Mouse (Mus musculus) MEL (cell line): ENCODE measurements around the gene Nucks1. TPM values are rescaled to one million over a fixed set of nuclear protein-coding genes. Genes with fewer than 3 reads are reported as not detected.

Experiments used
- DNase-seq: peaks from one replicate; pipeline ENCODE4 v3.0.0; 2011; ENCODE audit warnings: low read depth, low spot score
- H3K27ac ChIP-seq: 2 replicates; pipeline ENCODE4 v1.5.1; 2012; ENCODE audit warnings: low read depth, mild to moderate bottlenecking, control low read depth, low read length, moderate library complexity; ENCODE audit not compliant: control insufficient read depth
- H3K27me3 ChIP-seq, 2 experiments: fragments of 150-350 bp in 1 of 2; sonication (generic) in 1 of 2; 2 replicates each; pipeline ENCODE4 v1.6.1; 2012; ENCODE audit warnings: low read length in 2 of 2, mild to moderate bottlenecking in 2 of 2, improper control_type of control experiment in 1 of 2, moderate library complexity in 1 of 2; ENCODE audit not compliant: insufficient read depth in 2 of 2, control insufficient read depth in 1 of 2
- H3K36me3 ChIP-seq, 2 experiments: 2 replicates each; pipeline ENCODE4 v1.6.1; 2012 to 2014; ENCODE audit warnings: low read length in 2 of 2, improper control_type of control experiment in 1 of 2, inconsistent platforms in 1 of 2, mild to moderate bottlenecking in 1 of 2; ENCODE audit not compliant: insufficient read depth in 2 of 2, control insufficient read depth in 1 of 2
- H3K4me1 ChIP-seq, 2 experiments: fragments of 150-350 bp in 1 of 2; sonication (generic) in 1 of 2; 2 replicates each; pipeline ENCODE4 v1.6.1; 2012; ENCODE audit warnings: low read length in 2 of 2, improper control_type of control experiment in 1 of 2, mild to moderate bottlenecking in 1 of 2; ENCODE audit not compliant: insufficient read depth in 2 of 2, control insufficient read depth in 1 of 2
- H3K4me3 ChIP-seq, 2 experiments: fragments of 150-350 bp in 1 of 2; sonication (generic) in 1 of 2; 2 replicates each; pipeline ENCODE4 v1.5.1; 2012; ENCODE audit warnings: low read depth in 2 of 2, low read length in 2 of 2, mild to moderate bottlenecking in 2 of 2, moderate library complexity in 2 of 2, control low read depth in 1 of 2, improper control_type of control experiment in 1 of 2; ENCODE audit not compliant: control insufficient read depth in 1 of 2, insufficient read depth in 1 of 2
- H3K79me2 ChIP-seq: 2 replicates; pipeline ENCODE4 v1.6.1; 2012; ENCODE audit warnings: mild to moderate bottlenecking, low read length, moderate library complexity; ENCODE audit not compliant: control insufficient read depth, poor library complexity, insufficient read depth
- H3K9ac ChIP-seq: 2 replicates; pipeline ENCODE4 v1.6.1; 2012; ENCODE audit warnings: low read depth, mild to moderate bottlenecking, control low read depth, low read length, moderate library complexity; ENCODE audit not compliant: control insufficient read depth, poor library complexity, severe bottlenecking
- H3K9me3 ChIP-seq: fragments of 150-350 bp; sonication (generic); replicated peaks from 2 replicates; pipeline ENCODE4 v1.6.1; 2012; ENCODE audit warnings: mild to moderate bottlenecking, low read length, improper control_type of control experiment, moderate library complexity; ENCODE audit not compliant: insufficient read depth
- CHD2 ChIP-seq: IDR thresholded peaks from 2 replicates; pipeline ENCODE4 v1.6.1; 2011; ENCODE audit warnings: low read length, improper control_type of control experiment
- CTCF ChIP-seq, 3 experiments: IDR thresholded peaks in 2 of 3; conservative IDR thresholded peaks in 1 of 3; 2 replicates each; pipeline ENCODE4 v1.5.1; 2011 to 2012; ENCODE audit warnings: low read length in 3 of 3, low read depth in 2 of 3, mild to moderate bottlenecking in 2 of 3, improper control_type of control experiment in 1 of 3, inconsistent platforms in 1 of 3, mixed read lengths in 1 of 3, moderate library complexity in 1 of 3; ENCODE audit not compliant: control insufficient read depth in 1 of 3, insufficient read depth in 1 of 3, poor library complexity in 1 of 3, severe bottlenecking in 1 of 3
- E2F4 ChIP-seq: IDR thresholded peaks from 2 replicates; pipeline ENCODE4 v1.6.1; 2011; ENCODE audit warnings: low read depth, low read length, improper control_type of control experiment, borderline replicate concordance
- ELF1 ChIP-seq: IDR thresholded peaks from 2 replicates; pipeline ENCODE4 v1.6.1; 2014; ENCODE audit warnings: low read depth, mild to moderate bottlenecking, inconsistent platforms, low read length, improper control_type of control experiment, moderate library complexity
- EP300 ChIP-seq, 2 experiments: IDR thresholded peaks; 2 replicates each; pipeline ENCODE4 v1.6.1; 2011; ENCODE audit warnings: improper control_type of control experiment in 2 of 2, low read length in 2 of 2, low read depth in 1 of 2, mild to moderate bottlenecking in 1 of 2
- ETS1 ChIP-seq: IDR thresholded peaks from 2 replicates; pipeline ENCODE4 v1.6.1; 2012; ENCODE audit warnings: low read depth, mild to moderate bottlenecking, inconsistent platforms, low read length, improper control_type of control experiment, moderate library complexity
- GATA1 ChIP-seq: IDR thresholded peaks from 2 replicates; pipeline ENCODE4 v1.6.1; 2011; ENCODE audit warnings: low read depth, low read length, improper control_type of control experiment
- HCFC1 ChIP-seq: IDR thresholded peaks from 2 replicates; pipeline ENCODE4 v1.6.1; 2012; ENCODE audit warnings: low read depth, mild to moderate bottlenecking, inconsistent platforms, low read length, improper control_type of control experiment, moderate library complexity
- JUND ChIP-seq: IDR thresholded peaks from 2 replicates; pipeline ENCODE4 v1.6.1; 2011; ENCODE audit warnings: low read depth, mild to moderate bottlenecking, improper control_type of control experiment, low read length
- KAT2A ChIP-seq: conservative IDR thresholded peaks from 2 replicates; pipeline ENCODE4 v1.6.1; 2012; ENCODE audit warnings: low read depth, low read length, improper control_type of control experiment, inconsistent platforms
- MAX ChIP-seq: IDR thresholded peaks from 2 replicates; pipeline ENCODE4 v1.6.1; 2011; ENCODE audit warnings: low read length, improper control_type of control experiment
- MAZ ChIP-seq: IDR thresholded peaks from 2 replicates; pipeline ENCODE4 v1.6.1; 2012; ENCODE audit warnings: low read depth, mild to moderate bottlenecking, inconsistent platforms, low read length, improper control_type of control experiment
- MEF2A ChIP-seq: IDR thresholded peaks from 2 replicates; pipeline ENCODE4 v1.6.1; 2014; ENCODE audit warnings: low read depth, mild to moderate bottlenecking, inconsistent platforms, low read length, improper control_type of control experiment; ENCODE audit not compliant: poor library complexity, insufficient replicate concordance, severe bottlenecking; ENCODE audit errors: extremely low read depth
- MXI1 ChIP-seq: IDR thresholded peaks from 2 replicates; pipeline ENCODE4 v1.6.1; 2011; ENCODE audit warnings: mild to moderate bottlenecking, low read depth, low read length, improper control_type of control experiment
- MYB ChIP-seq: IDR thresholded peaks from 2 replicates; pipeline ENCODE4 v1.6.1; 2011; ENCODE audit warnings: mild to moderate bottlenecking, low read depth, low read length, improper control_type of control experiment
- MYC ChIP-seq: IDR thresholded peaks from 2 replicates; pipeline ENCODE4 v1.6.1; 2011; ENCODE audit warnings: low read depth, mild to moderate bottlenecking, low read length, improper control_type of control experiment, moderate library complexity
- NELFE ChIP-seq: IDR thresholded peaks from 2 replicates; pipeline ENCODE4 v1.6.1; 2011; ENCODE audit warnings: low read depth, low read length, improper control_type of control experiment
- NRF1 ChIP-seq: IDR thresholded peaks from 2 replicates; pipeline ENCODE4 v1.6.1; 2014; ENCODE audit warnings: low read depth, mild to moderate bottlenecking, inconsistent platforms, low read length, improper control_type of control experiment, moderate library complexity; ENCODE audit not compliant: poor library complexity, insufficient read depth, severe bottlenecking
- POLR2A ChIP-seq, 2 experiments: IDR thresholded peaks; 2 replicates each; pipeline ENCODE4 v1.6.1; 2011 to 2012; ENCODE audit warnings: low read length in 2 of 2, mild to moderate bottlenecking in 2 of 2, control low read depth in 1 of 2, improper control_type of control experiment in 1 of 2, low read depth in 1 of 2, moderate library complexity in 1 of 2; ENCODE audit not compliant: control insufficient read depth in 1 of 2, insufficient read depth in 1 of 2, poor library complexity in 1 of 2
- POLR2AphosphoS2 ChIP-seq: IDR thresholded peaks from 2 replicates; pipeline ENCODE4 v1.6.1; 2011; ENCODE audit warnings: low read length, improper control_type of control experiment
- RAD21 ChIP-seq: IDR thresholded peaks from 2 replicates; pipeline ENCODE4 v1.6.1; 2011; ENCODE audit warnings: mild to moderate bottlenecking, low read depth, low read length, improper control_type of control experiment
- RCOR1 ChIP-seq: IDR thresholded peaks from 2 replicates; pipeline ENCODE4 v1.6.1; 2012; ENCODE audit warnings: low read depth, mild to moderate bottlenecking, inconsistent platforms, low read length, improper control_type of control experiment
- SMC3 ChIP-seq: IDR thresholded peaks from 2 replicates; pipeline ENCODE4 v1.6.1; 2011; ENCODE audit warnings: low read depth, low read length, improper control_type of control experiment
- TAL1 ChIP-seq: IDR thresholded peaks from 2 replicates; pipeline ENCODE4 v1.6.1; 2012; ENCODE audit warnings: mild to moderate bottlenecking, inconsistent platforms, low read length, moderate library complexity, mixed read lengths
- TBP ChIP-seq: IDR thresholded peaks from 2 replicates; pipeline ENCODE4 v1.8.0; 2011; ENCODE audit warnings: low read depth, low read length, improper control_type of control experiment
- TCF12 ChIP-seq: IDR thresholded peaks from 2 replicates; pipeline ENCODE4 v1.6.1; 2014; ENCODE audit warnings: low read depth, mild to moderate bottlenecking, inconsistent platforms, low read length, improper control_type of control experiment, moderate library complexity
- UBTF ChIP-seq: IDR thresholded peaks from 2 replicates; pipeline ENCODE4 v1.6.1; 2012; ENCODE audit warnings: low read depth, mild to moderate bottlenecking, inconsistent platforms, low read length, improper control_type of control experiment, moderate library complexity, borderline replicate concordance; ENCODE audit not compliant: insufficient read depth
- USF1 ChIP-seq: IDR thresholded peaks from 2 replicates; pipeline ENCODE4 v1.6.1; 2014; ENCODE audit warnings: low read depth, mild to moderate bottlenecking, inconsistent platforms, low read length, improper control_type of control experiment, moderate library complexity
- ZC3H11A ChIP-seq: IDR thresholded peaks from 2 replicates; pipeline ENCODE4 v1.6.1; 2012; ENCODE audit warnings: low read depth, mild to moderate bottlenecking, inconsistent platforms, low read length, improper control_type of control experiment
- ZKSCAN1 ChIP-seq: IDR thresholded peaks from 2 replicates; pipeline ENCODE4 v1.6.1; 2012; ENCODE audit warnings: low read depth, mild to moderate bottlenecking, inconsistent platforms, low read length, improper control_type of control experiment, moderate library complexity
- ZMIZ1 ChIP-seq: IDR thresholded peaks from 2 replicates; pipeline ENCODE4 v1.6.1; 2012; ENCODE audit warnings: low read depth, mild to moderate bottlenecking, inconsistent platforms, low read length, improper control_type of control experiment, moderate library complexity
- ZNF384 ChIP-seq: IDR thresholded peaks from 2 replicates; pipeline ENCODE4 v1.6.1; 2012; ENCODE audit warnings: low read depth, mild to moderate bottlenecking, inconsistent platforms, low read length, improper control_type of control experiment
- polyA plus RNA-seq, 2 experiments: library from polyadenylated mRNA; stranded (reverse) in 1 of 2; unstranded in 1 of 2; fragments of >175 nt in 1 of 2; fragments of >200 nt in 1 of 2; gene quantifications; 2 replicates each; pipeline versions ENCODE4 v1.2.1 to v1.2.4; 2012; ENCODE audit warnings: low replicate concordance in 2 of 2, low read depth in 1 of 2; ENCODE audit not compliant: insufficient read length in 2 of 2, insufficient read depth in 1 of 2, missing spikeins in 1 of 2
- total RNA-seq: library from RNA; depleted of rRNA; stranded (reverse); fragments of 300-350 nt; gene quantifications from 2 replicates; pipeline ENCODE4 v1.2.3, GENCODE M21; 2012

The Nucks1 gene
- total and polyA plus RNA-seq, 3 experiments = 53.7 to 113 (median 84.0) TPM

- TF ChIP-seq TBP (peak; percentile 99), ZC3H11A (no peak), MEF2A (no peak)
Observed at GRCm38 (mm10) chr1:131866304-131866999, 43.9 kb upstream of the Nucks1 start (continued).

GRCm38 (mm10) chr1:131867093-131867945 lies 43.0 kb upstream of the Nucks1 start, which contains the start of gene Rab29:
Gene Rab29, plus strand, starts transcription at chr1:131867224.
- Histone ChIP-seq H3K4me3 (peak within 1 kb of the TSS; percentile 60 to 97), H3K4me1 (peaks cover 0 to 10% of the 10 kb centered on the region in 2 experiments; a peak in 3 of 4 replicates), H3K9me3 (no peaks in the 10 kb centered on the region), H3K36me3 (peaks cover 0 to 8% of the 10 kb centered on the region in 2 experiments; a peak in 2 of 4 replicates), H3K79me2 (peaks cover 9% of the 10 kb centered on the region), H3K27me3 (peaks cover 0 to 1% of the 10 kb centered on the region in 2 experiments; a peak in 1 of 4 replicates), H3K27ac (peak within 1 kb of the TSS; percentile 80), H3K9ac (peak within 1 kb of the TSS; percentile 87)
- peak; percentile 98 for DNase-seq
- TF ChIP-seq EP300 (IDR thresholded peaks at IDR 0.05; ENCODE audit: low read depth in 1 of 2, low read length in 2 of 2) = no peak
- no peak for TF ChIP-seq ZKSCAN1
- TF ChIP-seq ZNF384 = no peak
- TF ChIP-seq ELF1 = no peak
- TF ChIP-seq ETS1 = no peak
- TF ChIP-seq RAD21 = no peak
- TF ChIP-seq TBP = no peak
- peak; percentile 36; the same call in 1 of the 2 replicates for TF ChIP-seq NELFE
- no peak for TF ChIP-seq SMC3
- peak; percentile 97 for TF ChIP-seq KAT2A
- no peak for TF ChIP-seq TAL1
- 0 out of 2 replicates have a peak, but pooled peaks have one; percentile 30 for TF ChIP-seq UBTF
- TF ChIP-seq USF1 = no peak
- peak; percentile 84 to 90 (median 86) for TF ChIP-seq CTCF (IDR thresholded peaks at IDR 0.05 in 2 of 3, conservative IDR thresholded peaks at IDR 0.05 in 1 of 3; ENCODE audit: control insufficient read depth in 1 of 3, insufficient read depth in 1 of 3, low read depth in 2 of 3, low read length in 3 of 3, poor library complexity in 1 of 3, severe bottlenecking in 1 of 3)
- no peak for TF ChIP-seq ZC3H11A
- TF ChIP-seq MYC = no peak
- TF ChIP-seq HCFC1 = peak; percentile 98
- TF ChIP-seq TCF12 = no peak
- no peak for TF ChIP-seq GATA1
- TF ChIP-seq POLR2A (IDR thresholded peaks at IDR 0.05; ENCODE audit: control insufficient read depth in 1 of 2, insufficient read depth in 1 of 2, low read depth in 1 of 2, low read length in 2 of 2, poor library complexity in 1 of 2) = no peak
- no peak for TF ChIP-seq MXI1
- 0 out of 2 replicates have a peak, but pooled peaks have one; percentile 24 for TF ChIP-seq ZMIZ1
- no peak for TF ChIP-seq NRF1
- TF ChIP-seq MYB = no peak
- peak; percentile 62; the same call in 1 of the 2 replicates for TF ChIP-seq MAZ
- no peak for TF ChIP-seq CHD2
- TF ChIP-seq MAX = peak; percentile 28; the same call in 1 of the 2 replicates
- TF ChIP-seq POLR2AphosphoS2 = no peak
- no peak for TF ChIP-seq RCOR1
- TF ChIP-seq JUND = no peak
- no peak for TF ChIP-seq MEF2A
- TF ChIP-seq E2F4 = no peak
